Mouse (Mus musculus) embryonic facial prominence, embryonic 11.5 days (tissue): ENCODE results near the gene Lrrc72. TPM values are rescaled to one million over a fixed set of nuclear protein-coding genes. Genes with fewer than 3 reads are reported as not detected.
"Not testable (repeated sequence)": the region's sequence is repeated elsewhere in the genome, so short reads cannot be mapped to it uniquely, and the experiment has no call there.

Source experiments
- ATAC-seq: fragments of 200-750 bp; cut with Nextera tagmentation; replicated peaks from 2 replicates; pipeline ENCODE4 v1.8.0; 2017; ENCODE audit warnings: low read depth; ENCODE audit not compliant: insufficient number of reproducible peaks, low FRiP score, low TSS enrichment
- DNase-seq: peaks from one replicate; pipeline ENCODE4 v3.0.0-alpha.2; 2015; ENCODE audit warnings: low spot score
- H3K27ac ChIP-seq: fragments of 300-500 bp; sonication (generic); replicated peaks from 2 replicates; pipeline ENCODE4 v1.5.1; 2014; ENCODE audit warnings: mild to moderate bottlenecking, low read depth, low read length, control low read depth
- H3K27me3 ChIP-seq: fragments of 300-500 bp; sonication (generic); 2 replicates; pipeline ENCODE4 v1.6.1; 2014; ENCODE audit warnings: mild to moderate bottlenecking, low read length, moderate library complexity, mixed read lengths; ENCODE audit not compliant: control insufficient read depth, insufficient read depth
- H3K36me3 ChIP-seq: fragments of 300-500 bp; sonication (generic); replicated peaks from 2 replicates; pipeline ENCODE4 v1.6.1; 2014; ENCODE audit warnings: low read depth, mild to moderate bottlenecking, low read length, moderate library complexity, mixed read lengths; ENCODE audit not compliant: control insufficient read depth, insufficient read depth
- H3K4me1 ChIP-seq: fragments of 300-500 bp; sonication (generic); 2 replicates; pipeline ENCODE4 v1.6.1; 2014; ENCODE audit warnings: low read length, mixed read lengths; ENCODE audit not compliant: control insufficient read depth, insufficient read depth
- H3K4me2 ChIP-seq: fragments of 300-500 bp; sonication (generic); 2 replicates; pipeline ENCODE4 v1.6.1; 2014; ENCODE audit warnings: low read depth, mild to moderate bottlenecking, control low read depth, low read length, moderate library complexity
- H3K4me3 ChIP-seq: fragments of 300-500 bp; sonication (generic); 2 replicates; pipeline ENCODE4 v1.5.1; 2014; ENCODE audit warnings: low read depth, low read length, control low read depth
- H3K9ac ChIP-seq: fragments of 300-500 bp; sonication (generic); replicated peaks from 2 replicates; pipeline ENCODE4 v1.6.1; 2014; ENCODE audit warnings: mild to moderate bottlenecking, control low read depth, low read length
- H3K9me3 ChIP-seq: fragments of 300-500 bp; sonication (generic); replicated peaks from 2 replicates; pipeline ENCODE4 v1.6.1; 2016; ENCODE audit warnings: mild to moderate bottlenecking, low read length, inconsistent platforms, mixed read lengths; ENCODE audit not compliant: control insufficient read depth
- WGBS: fragments of 180-500 bp; shearing (Covaris S2); extraction: QIAGEN DNeasy Blood & Tissue Kit; methylation state at CpG from one replicate; pipeline ENCODE4 v1.1.7; 2014; 5-methylcytosine and 5-hydroxymethylcytosine counted together
- polyA plus RNA-seq: library from polyadenylated mRNA; unstranded; fragments of >200 nt; fragmentation: Nextera tagmentation; extraction: Ambion mirVana; gene quantifications from 2 replicates; pipeline ENCODE4 v1.2.1, GENCODE M21; 2014

Gene Lrrc72
- polyA plus RNA-seq, 1 experiment from 2014 or later = not detected

DNA sequence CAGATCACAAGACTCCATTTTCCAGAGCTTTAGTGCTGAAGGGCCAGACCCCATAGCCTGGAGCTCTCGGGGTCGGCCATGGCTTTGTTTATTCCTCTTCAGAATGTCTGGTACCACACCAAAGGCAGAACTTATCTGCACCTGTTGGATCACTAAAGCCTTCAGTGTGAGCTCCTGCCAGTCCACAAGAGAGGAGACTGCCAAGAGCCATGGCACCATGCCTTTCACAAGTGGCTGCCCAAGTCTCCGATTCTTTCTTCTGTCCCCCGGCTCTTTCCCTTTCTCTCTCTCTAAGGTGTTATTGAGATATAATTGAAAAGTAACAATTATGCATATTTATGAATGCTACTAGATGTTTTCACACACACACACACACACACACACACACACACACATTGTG lies 43.1 kb downstream of the Lrrc72 start:
- DNase-seq (no peak), ATAC-seq (no peak)
- WGBS = 81% methylated on average over 4 of the region's 4 CpGs
- Histone ChIP-seq H3K9ac (no peak overlapping the region), H3K27me3 (no peaks in the 10 kb centered on the region), H3K4me1 (no peaks in the 10 kb centered on the region), H3K27ac (no peak overlapping the region), H3K4me2 (no peak overlapping the region), H3K9me3 (no peaks in the 10 kb centered on the region), H3K36me3 (no peaks in the 10 kb centered on the region), H3K4me3 (no peak overlapping the region)

DNA sequence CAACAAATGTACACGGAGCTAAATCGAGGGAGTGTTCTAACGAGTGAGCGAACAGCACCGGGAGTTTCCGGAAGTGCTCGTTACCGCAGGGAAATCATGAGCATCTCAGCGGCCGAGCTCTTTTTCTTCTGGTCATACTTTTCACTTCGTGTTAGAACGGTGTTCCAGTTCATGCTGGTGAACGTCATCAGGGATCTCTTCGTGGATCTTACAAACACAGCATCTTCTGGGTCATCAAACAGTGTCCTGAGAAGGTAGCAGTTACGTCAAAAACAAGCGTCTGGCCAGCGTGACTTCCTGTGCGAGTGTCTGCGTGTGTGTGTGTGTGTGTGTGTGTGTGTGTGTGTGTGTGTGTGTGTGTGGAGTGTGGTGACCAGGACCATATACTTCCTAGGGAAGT lies 44.7 kb downstream of the Lrrc72 start:
- Histone ChIP-seq H3K4me2 (no peak overlapping the region), H3K9ac (no peak overlapping the region), H3K4me3 (no peak overlapping the region), H3K9me3 (no peaks in the 10 kb centered on the region), H3K4me1 (no peaks in the 10 kb centered on the region), H3K27me3 (no peaks in the 10 kb centered on the region), H3K27ac (no peak overlapping the region), H3K36me3 (no peaks in the 10 kb centered on the region)
- 72% methylated on average over 19 of the region's 19 CpGs for WGBS
- DNase-seq (no peak), ATAC-seq (no peak)

DNA sequence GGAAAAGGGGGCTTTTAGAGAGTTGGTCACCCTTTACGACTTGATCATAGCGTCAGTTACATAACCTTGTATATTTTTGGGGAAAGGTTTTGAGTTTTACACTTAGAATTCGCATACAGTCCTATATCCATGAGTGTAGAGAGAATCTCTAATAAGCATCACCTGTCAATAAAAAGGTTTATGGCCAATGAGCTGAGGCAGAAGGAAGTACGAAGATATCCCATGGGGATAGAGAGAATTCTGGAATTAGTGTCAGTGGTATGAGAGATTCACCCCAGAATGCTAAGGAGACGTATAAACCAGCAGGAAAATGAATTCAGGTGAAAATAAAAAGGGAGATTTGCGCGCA lies 45.4 kb downstream of the Lrrc72 start:
- Histone ChIP-seq H3K27ac (no peak overlapping the region), H3K9me3 (no peaks in the 10 kb centered on the region), H3K36me3 (no peaks in the 10 kb centered on the region), H3K4me2 (no peak overlapping the region), H3K9ac (no peak overlapping the region), H3K4me3 (no peak overlapping the region), H3K4me1 (no peaks in the 10 kb centered on the region), H3K27me3 (no peaks in the 10 kb centered on the region)
- ATAC-seq = no peak
- 84% methylated on average over 7 of the region's 7 CpGs for WGBS
- DNase-seq = no peak

DNA sequence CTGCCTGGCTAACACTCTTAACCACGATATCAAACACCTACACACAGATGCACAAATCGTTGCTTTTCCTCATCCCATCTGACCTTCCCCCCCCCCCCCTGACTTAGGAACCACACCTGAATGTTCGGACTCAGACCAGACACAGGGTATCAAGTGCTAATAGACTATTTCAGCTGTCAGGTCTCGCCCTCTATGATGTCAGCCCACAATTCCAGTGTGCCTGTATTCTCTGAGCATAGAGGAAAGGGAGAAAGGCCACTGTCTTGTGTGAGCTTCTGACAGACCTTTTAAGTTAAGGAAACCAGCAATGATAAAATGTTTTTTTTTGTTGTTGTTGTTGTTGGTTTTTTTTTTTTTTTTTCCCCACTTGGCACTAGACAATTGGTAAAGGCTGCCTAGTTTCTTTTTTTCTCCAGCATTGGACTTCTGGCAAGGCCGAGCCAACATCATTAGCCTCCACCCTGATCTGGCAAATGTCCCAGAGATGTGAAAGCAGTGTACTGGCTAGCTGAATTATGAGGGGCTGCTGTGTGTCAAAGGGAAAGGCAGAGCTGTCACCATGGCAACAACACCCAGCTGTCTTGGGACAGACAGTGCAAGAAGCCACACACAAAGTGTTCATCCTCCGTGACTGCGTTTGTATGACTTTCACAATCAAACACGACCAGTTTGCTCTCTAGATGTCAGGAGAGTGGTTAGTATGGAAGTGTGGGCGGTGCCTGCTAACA lies 46.0 kb downstream of the Lrrc72 start:
- no peak overlapping the region for H3K4me3 ChIP-seq
- no peaks in the 10 kb centered on the region for H3K9me3 ChIP-seq
- 67% methylated on average over 9 of the region's 9 CpGs for WGBS
- ATAC-seq (peak; percentile 88; the same call in 1 of the 2 replicates), DNase-seq (peak; percentile 60)
- no peak overlapping the region for H3K4me2 ChIP-seq
- H3K9ac ChIP-seq = no peak overlapping the region
- no peak overlapping the region for H3K27ac ChIP-seq
- no peaks in the 10 kb centered on the region for H3K4me1 ChIP-seq
- H3K36me3 ChIP-seq = no peaks in the 10 kb centered on the region
- no peaks in the 10 kb centered on the region for H3K27me3 ChIP-seq

DNA sequence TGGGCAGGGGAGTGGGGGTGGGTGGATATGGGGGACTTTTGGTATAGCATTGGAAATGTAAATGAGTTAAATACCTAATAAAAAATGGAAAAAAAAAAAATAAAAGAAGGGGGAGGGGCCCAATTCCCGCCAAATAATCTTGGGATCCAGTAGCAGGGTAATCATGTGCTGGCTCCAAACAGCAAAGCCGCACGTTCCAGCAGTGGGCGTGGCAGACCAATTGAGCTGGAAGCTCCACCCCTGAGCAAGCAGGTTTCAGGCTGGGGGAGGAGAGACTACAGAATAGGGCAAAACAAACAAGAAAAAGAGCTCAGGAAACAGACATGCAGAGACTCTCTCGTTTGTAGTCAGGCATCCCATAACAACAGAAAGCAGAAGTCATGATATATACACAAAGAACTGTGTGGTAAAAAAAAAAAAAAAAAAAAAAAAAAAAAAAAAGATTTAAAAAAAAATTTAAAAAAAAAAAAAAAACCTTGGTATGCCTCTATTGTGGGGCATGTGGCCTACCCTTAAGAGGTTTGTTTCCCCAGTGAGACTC lies 47.5 kb downstream of the Lrrc72 start:
- DNase-seq, H3K9me3 ChIP-seq, H3K4me2 ChIP-seq, H3K9ac ChIP-seq, H3K36me3 ChIP-seq, H3K27ac ChIP-seq, H3K4me1 ChIP-seq, ATAC-seq, H3K4me3 ChIP-seq, H3K27me3 ChIP-seq: not testable (repeated sequence)
- WGBS = 58% methylated on average over 5 of the region's 5 CpGs

DNA sequence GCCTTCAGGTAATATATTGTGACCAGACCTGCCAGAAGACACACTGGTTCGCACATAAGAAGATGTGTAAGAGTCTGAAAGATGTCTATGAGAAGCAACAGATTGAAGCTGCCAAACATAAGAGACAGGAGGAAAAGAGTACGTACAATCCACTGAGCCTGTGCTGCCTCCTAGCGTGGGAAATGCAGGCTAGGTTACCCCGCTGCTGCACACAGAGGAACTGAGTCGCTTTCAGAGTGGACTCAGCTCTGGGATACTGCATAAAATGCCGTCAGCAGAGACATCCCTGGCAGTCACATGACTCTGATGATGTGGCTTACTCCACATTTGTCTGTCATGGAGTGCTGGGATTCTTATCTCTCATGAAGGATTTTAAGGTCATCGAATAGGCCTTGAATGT lies 58.2 kb downstream of the Lrrc72 start:
- H3K36me3 ChIP-seq = peaks cover 21% of the 10 kb centered on the region

DNA sequence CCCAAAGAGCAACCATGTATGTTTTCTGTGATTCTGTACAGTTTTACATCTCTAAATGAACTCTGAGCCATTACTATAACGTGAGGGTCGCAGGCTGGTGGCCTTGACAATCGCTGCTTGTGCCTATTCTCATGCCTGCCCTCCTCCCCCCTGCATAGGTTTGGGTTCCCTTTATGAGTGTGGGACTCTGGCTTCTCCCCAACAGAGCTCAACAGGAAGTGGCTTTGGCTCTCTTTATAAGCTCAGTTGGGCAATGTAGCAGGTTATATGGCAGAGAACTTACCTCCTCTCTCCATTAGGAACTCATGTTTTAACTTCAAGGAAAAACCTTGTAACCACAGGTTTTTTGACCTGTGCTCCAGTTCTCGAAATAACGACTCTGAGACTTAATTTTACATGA lies 62.9 kb downstream of the Lrrc72 start:
- no peak for ATAC-seq
- no peaks in the 10 kb centered on the region; the same call in none of the 2 replicates for H3K36me3 ChIP-seq
- no peak overlapping the region for H3K9ac ChIP-seq
- no peak overlapping the region for H3K4me2 ChIP-seq
- 90% methylated on average over 5 of the region's 5 CpGs for WGBS
- DNase-seq = no peak
- H3K4me1 ChIP-seq = no peaks in the 10 kb centered on the region
- H3K27ac ChIP-seq = no peak overlapping the region
- no peaks in the 10 kb centered on the region for H3K27me3 ChIP-seq
- H3K4me3 ChIP-seq = no peak overlapping the region
- no peaks in the 10 kb centered on the region for H3K9me3 ChIP-seq

More for the DNA sequence above, 58.2 kb downstream of the Lrrc72 start:
- no peaks in the 10 kb centered on the region for H3K27me3 ChIP-seq
- peaks cover 4% of the 10 kb centered on the region for H3K9me3 ChIP-seq
- no peak overlapping the region for H3K4me3 ChIP-seq
- no peaks in the 10 kb centered on the region for H3K4me1 ChIP-seq
- no peak overlapping the region for H3K9ac ChIP-seq
- ATAC-seq = no peak
- H3K4me2 ChIP-seq = no peak overlapping the region
- no peak overlapping the region for H3K27ac ChIP-seq
- 95% methylated on average over 7 of the region's 7 CpGs for WGBS
- DNase-seq = no peak

DNA sequence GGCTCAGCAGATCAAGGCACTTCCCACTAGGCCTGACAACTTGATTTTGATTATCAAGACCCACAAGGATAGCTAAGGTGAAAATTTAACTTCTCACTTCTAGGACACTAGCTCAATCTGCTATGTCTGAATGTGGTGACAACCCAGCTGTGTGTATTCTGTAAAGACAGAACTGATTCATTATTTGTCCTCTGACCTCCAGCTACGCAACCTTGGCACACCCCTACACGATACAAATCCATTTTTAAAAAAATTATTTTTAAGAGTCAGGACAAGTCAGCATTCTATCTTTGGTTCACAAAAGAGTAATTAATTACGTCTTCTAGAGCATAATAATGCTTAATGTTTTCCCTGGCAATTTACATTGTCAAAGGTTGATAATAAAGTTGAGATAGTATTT lies 63.6 kb downstream of the Lrrc72 start:
- 92% methylated on average over 3 of the region's 3 CpGs for WGBS
- no peaks in the 10 kb centered on the region for H3K9me3 ChIP-seq
- no peak overlapping the region for H3K4me3 ChIP-seq
- H3K27me3 ChIP-seq = no peaks in the 10 kb centered on the region
- H3K27ac ChIP-seq = no peak overlapping the region
- no peak overlapping the region for H3K4me2 ChIP-seq
- ATAC-seq (no peak), DNase-seq (no peak)
- no peaks in the 10 kb centered on the region for H3K4me1 ChIP-seq
- H3K9ac ChIP-seq = no peak overlapping the region
- no peaks in the 10 kb centered on the region; the same call in 1 of the 2 replicates for H3K36me3 ChIP-seq
